Mouse (Mus musculus) gastrocnemius, postnatal 25 days (tissue): ENCODE data around the gene Mtx1. TPM values are rescaled to one million over a fixed set of nuclear protein-coding genes. Genes with fewer than 3 reads are reported as not detected.
"Not testable (repeated sequence)": the region's sequence is repeated elsewhere in the genome, so short reads cannot be mapped to it uniquely, and the experiment has no call there.

ENCODE experiments used
- DNase-seq: peaks from one replicate; pipeline ENCODE4 v3.0.0; 2022
- total RNA-seq, 2 experiments: library from RNA; stranded (reverse); gene quantifications; 1 replicate in 1 of 2; 2 replicates in 1 of 2; pipeline ENCODE4 v1.2.3; 2021

Gene Mtx1
- total RNA-seq, 2 experiments from 2014 or later: 42.2 to 47.6 TPM

DNA sequence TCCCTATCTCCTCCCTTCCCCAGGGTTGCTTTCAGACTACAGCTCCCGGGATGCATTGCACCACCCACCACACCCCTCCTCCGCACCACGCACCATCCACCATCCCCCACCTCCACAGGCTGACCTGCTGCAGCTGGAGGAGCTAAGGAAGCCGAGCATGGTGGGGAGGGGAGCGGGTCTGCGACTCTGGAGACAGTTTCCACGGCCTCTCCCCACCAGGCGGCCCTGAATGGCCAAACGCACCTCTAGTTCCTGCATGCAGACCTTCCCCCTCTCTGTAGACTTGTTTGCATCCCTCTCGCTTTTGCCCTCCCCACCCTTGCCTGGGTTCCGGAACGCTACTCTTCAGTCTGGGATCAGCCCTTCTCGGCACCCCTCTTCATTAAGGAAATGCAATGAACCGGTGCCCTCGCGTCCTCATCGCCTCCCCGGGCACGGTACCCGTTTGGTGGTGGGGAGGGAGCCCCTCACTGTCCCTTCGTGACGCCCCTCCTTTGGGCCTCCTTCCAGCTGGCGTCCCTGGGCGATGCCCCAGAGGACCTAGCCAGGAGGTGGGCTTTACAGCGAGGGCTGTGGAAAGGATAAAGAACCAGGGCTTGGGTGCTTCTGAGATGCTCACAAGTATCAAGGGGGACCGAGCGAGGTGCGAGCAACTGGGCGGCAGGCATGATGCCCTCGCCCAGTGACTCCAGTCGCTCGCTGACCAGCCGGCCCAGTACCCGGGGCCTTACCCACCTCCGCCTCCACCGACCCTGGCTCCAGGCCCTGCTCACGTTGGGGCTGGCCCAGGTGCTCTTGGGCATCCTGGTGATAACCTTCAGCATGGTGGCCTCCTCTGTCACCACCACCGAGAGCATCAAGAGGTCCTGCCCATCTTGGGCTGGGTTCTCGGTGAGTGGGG, 43.6 kb downstream of the Mtx1 start, which contains the start of gene Fam189b:
Gene Fam189b, plus strand, starts transcription at position 86 of the 901 bp plus-strand sequence.
- DNase-seq: peak; percentile 86

DNA sequence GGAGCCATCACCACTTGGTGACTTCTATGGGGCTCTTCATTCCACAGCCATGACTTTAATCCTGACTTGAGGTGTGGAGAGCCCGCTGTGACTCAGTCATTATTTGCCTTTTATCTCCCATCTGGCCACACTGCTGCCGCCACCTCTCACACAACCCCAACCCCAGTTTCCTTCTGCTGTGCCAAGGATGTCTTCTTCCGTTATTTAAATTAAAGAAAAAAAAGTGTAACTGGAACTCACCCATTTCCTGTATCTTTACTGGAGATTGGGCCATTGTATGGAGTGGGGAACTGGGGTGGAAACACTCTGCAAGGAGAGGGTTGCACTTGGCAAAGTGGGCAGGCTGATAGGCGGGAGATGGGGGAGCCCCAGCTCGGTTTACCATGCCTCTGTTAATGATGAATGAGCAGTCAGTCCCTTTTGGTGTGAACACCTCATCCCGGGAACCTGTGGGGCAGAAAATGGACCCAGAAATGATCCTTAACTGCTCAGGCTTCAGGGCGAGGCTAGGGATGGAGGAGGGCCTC, 44.3 kb downstream of the Mtx1 start:
- no peak for DNase-seq

DNA sequence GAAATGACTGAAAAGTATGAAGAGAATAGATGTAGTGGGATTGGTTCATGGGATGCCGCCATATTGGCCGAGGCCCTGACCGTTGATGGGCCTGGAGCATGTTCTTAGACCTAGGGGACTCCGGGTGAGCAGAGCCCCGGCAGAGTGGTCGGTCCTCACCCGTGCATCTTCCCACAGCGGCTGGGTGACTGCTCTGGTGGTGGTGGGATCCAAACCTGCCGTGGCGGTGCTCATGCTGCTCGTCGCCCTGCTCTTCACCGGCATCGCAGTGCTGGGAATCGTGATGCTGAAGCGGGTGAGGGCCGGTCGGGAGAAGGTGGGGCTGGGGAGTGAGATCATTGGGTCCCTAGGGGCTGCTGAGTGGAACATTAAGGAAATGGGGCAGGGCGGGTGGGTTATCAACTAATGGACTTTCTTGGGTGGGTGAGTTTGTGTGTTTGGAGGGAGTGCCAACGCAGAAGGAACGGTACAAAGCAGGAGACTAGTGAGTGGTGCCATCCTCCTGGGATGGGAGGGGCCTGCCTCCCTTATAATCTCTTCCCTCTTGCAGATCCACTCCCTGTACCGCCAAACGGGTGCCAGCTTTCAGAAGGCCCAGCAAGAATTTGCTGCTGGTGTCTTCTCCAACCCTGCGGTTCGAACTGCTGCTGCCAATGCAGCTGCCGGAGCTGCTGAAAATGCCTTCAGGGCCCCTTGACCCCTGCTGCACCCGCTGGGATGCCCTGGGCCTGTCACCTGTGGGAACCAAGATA, 45.0 kb downstream of the Mtx1 start:
- no peak for DNase-seq

GRCm38 (mm10) chr3:89179056-89179455, 47.8 kb downstream of the Mtx1 start:
- no peak for DNase-seq

GRCm38 (mm10) chr3:89178107-89178385, 48.8 kb downstream of the Mtx1 start:
- no peak for DNase-seq

DNA sequence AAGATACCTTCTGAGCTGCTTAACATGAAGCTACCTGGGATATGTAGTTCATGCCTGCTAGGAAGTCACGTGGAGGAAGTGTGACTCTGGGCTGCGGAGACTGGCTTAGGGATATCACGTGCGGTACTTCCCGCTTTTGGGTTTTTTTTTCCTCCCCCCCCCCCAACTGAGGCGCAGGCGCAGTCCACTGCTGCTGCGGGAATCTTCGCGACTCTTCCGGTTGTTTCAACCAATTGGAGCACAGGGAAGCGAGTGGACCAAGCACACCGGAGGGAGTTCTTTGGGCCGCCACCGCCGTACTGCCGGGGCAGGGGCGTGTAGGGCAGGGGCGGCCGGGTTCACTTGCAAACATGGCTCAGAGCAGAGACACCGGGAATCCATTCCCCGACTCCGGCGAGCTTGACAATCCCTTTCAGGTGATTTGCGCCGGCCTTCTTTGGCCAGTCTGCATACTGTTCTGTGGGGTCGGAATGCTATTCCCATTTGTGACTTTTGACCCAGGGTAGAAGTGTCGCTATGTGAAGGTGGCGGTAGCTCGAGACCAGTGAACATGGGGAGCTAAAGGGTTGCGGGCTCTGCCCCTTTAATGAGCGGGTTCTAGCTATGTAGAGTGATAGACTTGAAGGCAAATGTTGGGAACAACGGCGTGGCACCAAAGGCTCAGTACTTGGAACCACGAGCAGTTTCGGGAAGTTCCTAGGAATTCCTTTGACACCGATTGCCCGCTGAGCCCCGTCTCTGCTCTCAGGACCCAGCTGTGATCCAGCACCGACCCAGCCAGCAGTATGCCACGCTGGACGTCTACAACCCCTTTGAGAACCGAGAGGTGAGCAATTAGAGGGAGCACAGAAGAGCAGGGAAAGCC, 49.4 kb downstream of the Mtx1 start, which contains the start of gene Scamp3:
Gene Scamp3, plus strand, starts transcription at position 232 of the 865 bp plus-strand sequence.
- DNase-seq: peak; percentile 89

DNA sequence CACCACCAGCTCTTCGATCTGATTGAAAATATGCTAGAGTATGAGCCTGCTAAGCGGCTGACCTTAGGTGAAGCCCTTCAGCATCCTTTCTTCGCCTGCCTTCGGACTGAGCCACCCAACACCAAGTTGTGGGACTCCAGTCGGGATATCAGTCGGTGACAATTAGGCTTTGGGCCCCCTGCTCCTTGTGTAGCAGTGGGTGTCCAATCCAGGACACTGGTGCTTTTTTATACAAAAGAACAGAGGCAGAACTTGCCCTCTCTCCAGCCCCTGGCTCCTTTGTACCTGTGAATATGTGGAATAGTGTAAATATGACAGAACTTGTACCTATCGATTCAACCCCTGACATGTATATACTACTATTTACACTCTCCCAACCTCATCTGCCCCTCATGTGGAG, 50.5 kb downstream of the Mtx1 start:
- DNase-seq: no peak

- no peak for DNase-seq
Observed at GRCm38 (mm10) chr3:89175544-89175943, 51.3 kb downstream of the Mtx1 start.

GRCm38 (mm10) chr3:89174844-89175243, 52.0 kb downstream of the Mtx1 start:
- no peak for DNase-seq

GRCm38 (mm10) chr3:89166945-89167344, 59.9 kb downstream of the Mtx1 start:
- DNase-seq: no peak

DNA sequence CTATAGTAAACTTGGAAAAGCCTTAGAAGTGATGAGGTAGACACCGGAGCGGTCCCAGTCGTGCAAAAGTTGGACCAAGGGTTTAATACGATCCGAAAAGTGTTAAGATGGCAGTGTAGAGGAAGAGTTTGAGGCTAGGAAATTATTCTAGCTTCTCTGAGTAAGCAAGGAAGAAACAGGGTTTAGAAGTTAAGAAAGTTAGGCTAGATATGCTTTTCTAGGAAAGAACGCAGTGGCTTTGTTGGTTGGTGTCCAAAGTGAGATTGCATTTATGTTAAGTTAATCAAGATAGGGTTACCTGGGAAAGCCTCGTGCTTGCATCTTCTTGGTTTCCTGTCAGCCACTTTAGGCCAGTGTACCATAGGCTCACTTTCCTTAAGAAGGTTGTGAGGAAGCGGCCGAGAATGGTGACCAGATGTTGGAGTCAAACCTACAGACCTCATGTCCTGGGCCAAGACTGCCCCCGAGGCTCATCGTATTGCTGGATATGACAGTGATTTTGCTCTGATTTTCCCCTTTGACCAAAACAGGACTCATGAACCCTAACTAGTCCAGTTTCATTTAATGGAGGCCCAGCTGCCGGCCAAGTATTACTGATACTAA, 61.5 kb downstream of the Mtx1 start:
- DNase-seq: no peak

- peak; percentile 95 for DNase-seq
Observed at GRCm38 (mm10) chr3:89164506-89165267, 62.2 kb downstream of the Mtx1 start, which contains the start of gene Clk2. TSS of gene Clk2 (plus strand) at chr3:89164795.

GRCm38 (mm10) chr3:89163643-89164245, 63.1 kb downstream of the Mtx1 start:
- no peak for DNase-seq

GRCm38 (mm10) chr3:89163123-89163522, 63.8 kb downstream of the Mtx1 start:
- DNase-seq: no peak

GRCm38 (mm10) chr3:89161786-89162185, 65.1 kb downstream of the Mtx1 start:
- no peak for DNase-seq

GRCm38 (mm10) chr3:89161207-89161606, 65.7 kb downstream of the Mtx1 start:
- DNase-seq: not testable (repeated sequence)

DNA sequence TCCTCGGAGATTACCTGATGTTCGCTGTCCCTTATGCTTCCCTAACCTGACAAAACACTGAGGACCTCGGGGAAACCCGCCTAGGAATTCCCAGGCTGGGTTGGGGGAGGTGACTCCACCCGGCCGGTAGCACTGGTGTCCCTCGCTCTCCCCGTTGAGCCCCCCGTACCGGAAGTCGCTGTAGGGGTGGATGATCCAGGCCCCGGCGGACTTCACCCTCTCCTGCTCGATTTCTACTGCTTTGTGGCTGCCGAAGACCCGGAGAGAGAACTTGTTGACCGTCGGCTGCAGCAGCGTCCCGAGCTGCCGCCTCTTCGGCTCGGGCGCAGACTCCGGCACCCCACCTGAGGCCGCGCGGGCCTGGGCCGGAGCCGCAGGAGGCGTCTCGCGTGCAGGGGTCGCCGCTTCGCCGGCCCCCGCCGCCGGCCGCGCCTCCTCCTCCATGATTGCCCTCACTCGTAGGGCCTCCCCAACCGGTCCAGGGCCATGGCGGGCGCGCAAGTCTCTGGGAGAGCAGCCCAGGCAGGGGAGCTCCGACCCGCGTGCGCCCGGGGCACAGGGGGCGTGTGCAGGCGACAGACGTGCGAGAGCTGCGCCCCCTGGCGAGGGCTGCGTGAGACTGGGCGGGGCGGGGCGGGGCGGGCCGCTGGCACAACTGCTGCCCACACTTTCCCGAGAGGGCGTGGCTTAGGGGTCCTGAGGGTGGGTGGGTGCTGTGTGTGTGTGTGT, 67.1 kb downstream of the Mtx1 start, which contains the start of gene Hcn3:
Gene Hcn3, minus strand, starts transcription at position 581 of the 729 bp plus-strand sequence.
- peak; percentile 44 for DNase-seq

GRCm38 (mm10) chr3:89159211-89159610, 67.7 kb downstream of the Mtx1 start:
- DNase-seq: no peak
